Mouse (Mus musculus) olfactory bulb, adult 2 months (tissue): ENCODE measurements around the gene Mettl26.

Source experiments
- CTCF ChIP-seq: fragments of 200-500 bp; IDR thresholded peaks from 2 replicates; pipeline ENCODE4 v1.5.1; 2012; ENCODE audit warnings: low read depth, mild to moderate bottlenecking, low read length, moderate library complexity; ENCODE audit not compliant: insufficient read depth
- POLR2A ChIP-seq: fragments of 200-500 bp; IDR thresholded peaks from 2 replicates; pipeline ENCODE4 v1.6.1; 2012; ENCODE audit warnings: mild to moderate bottlenecking, low read depth, low read length, moderate library complexity; ENCODE audit not compliant: insufficient read depth

DNA sequence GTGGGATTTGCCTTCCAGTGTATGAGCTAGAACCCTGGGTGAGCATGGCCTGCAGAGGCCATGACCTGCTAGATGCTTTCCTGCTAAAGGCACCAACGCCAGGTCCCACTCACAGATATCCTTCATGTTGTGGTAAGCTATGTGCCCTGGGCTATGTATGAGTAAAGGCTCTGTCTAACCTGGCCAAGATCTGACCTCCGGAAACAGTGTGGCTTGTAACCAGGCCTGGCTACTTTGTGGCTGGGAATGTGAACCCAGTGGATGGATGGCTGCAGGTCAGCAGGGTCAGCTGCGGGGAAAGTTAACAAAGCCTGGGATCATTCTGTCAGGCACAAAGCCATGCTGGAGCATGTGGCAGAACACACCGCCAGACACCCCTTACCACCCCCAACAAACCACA, 6.8 kb downstream of the Mettl26 start:
- TF ChIP-seq CTCF (no peak), POLR2A (no peak)
